21 mouse cellular contexts compared by ENCODE assay signal in genomic region chr9:74365930-74366438, GRCm38 (mm10).
A peak's percentile ranks its signal among the peaks of the same experiment; 100 is the strongest.
DNase-seq lines count a peak whose midpoint lies in the region; ATAC-seq and TF ChIP-seq lines count a peak whose summit lies in the region.
"Had no signal": no experiment of that assay in that cellular context is flagged by ENCODE, and none has a peak within 500 bp of the region (broad histone marks: within the 10 kb centered on the region; RNA-seq: fewer than 3 reads in every experiment).

No protein-coding gene starts in this region.

- H3K9ac ChIP-seq in hindbrain, embryonic 11.5 days (ENCODE audit: low read depth, low read length): no peak overlapping the region
- no peak overlapping the region for H3K9ac ChIP-seq in hindbrain, embryonic 13.5 days
- H3K9ac ChIP-seq in neural tube, embryonic 12.5 days: no peak overlapping the region
- no peak overlapping the region for H3K9ac ChIP-seq in neural tube, embryonic 15.5 days (replicated peaks)
- H3K9ac ChIP-seq in intestine, embryonic 16.5 days (ENCODE audit: low read depth, low read length): no peak overlapping the region
- no peak overlapping the region for H3K9ac ChIP-seq in stomach, postnatal 0 days (ENCODE audit: low read length)
- H3K9ac ChIP-seq: embryonic facial prominence, embryonic 12.5 days; heart, embryonic 15.5 days; liver, embryonic 14.5 days had no signal

- no peak for TF ChIP-seq EP300 in stomach, postnatal 0 days (optimal IDR thresholded peaks at IDR 0.05)

- no peak overlapping the region for H3K4me2 ChIP-seq in hindbrain, embryonic 11.5 days (replicated peaks; ENCODE audit: low read depth, low read length)
- H3K4me2 ChIP-seq in hindbrain, embryonic 13.5 days: no peak overlapping the region
- no peak overlapping the region for H3K4me2 ChIP-seq in neural tube, embryonic 12.5 days (replicated peaks)
- H3K4me2 ChIP-seq in neural tube, embryonic 15.5 days: no peak overlapping the region
- H3K4me2 ChIP-seq in intestine, embryonic 16.5 days (ENCODE audit: low read depth, low read length): no peak overlapping the region
- no peak overlapping the region for H3K4me2 ChIP-seq in stomach, postnatal 0 days (replicated peaks; ENCODE audit: low read depth)
- H3K4me2 ChIP-seq: embryonic facial prominence, embryonic 12.5 days; heart, embryonic 15.5 days had no signal

- no peaks in the 10 kb centered on the region for H3K9me3 ChIP-seq in hindbrain, embryonic 11.5 days (ENCODE audit: control insufficient read depth, low read length)
- no peaks in the 10 kb centered on the region for H3K9me3 ChIP-seq in hindbrain, embryonic 13.5 days
- no peaks in the 10 kb centered on the region for H3K9me3 ChIP-seq in neural tube, embryonic 12.5 days
- H3K9me3 ChIP-seq in neural tube, embryonic 15.5 days (replicated peaks): no peaks in the 10 kb centered on the region
- H3K9me3 ChIP-seq in intestine, embryonic 16.5 days (ENCODE audit: control insufficient read depth, low read length): no peaks in the 10 kb centered on the region
- no peaks in the 10 kb centered on the region for H3K9me3 ChIP-seq in stomach, postnatal 0 days (ENCODE audit: control insufficient read depth, low read length)
- H3K9me3 ChIP-seq: embryonic facial prominence, embryonic 12.5 days; heart, embryonic 15.5 days; midbrain, embryonic 10.5 days had no signal

- no peak overlapping the region for H3K4me3 ChIP-seq in hindbrain, embryonic 11.5 days (ENCODE audit: low read depth, low read length)
- no peak overlapping the region for H3K4me3 ChIP-seq in hindbrain, embryonic 13.5 days
- H3K4me3 ChIP-seq in neural tube, embryonic 12.5 days: no peak overlapping the region
- no peak overlapping the region for H3K4me3 ChIP-seq in neural tube, embryonic 15.5 days (replicated peaks)
- H3K4me3 ChIP-seq in intestine, embryonic 16.5 days (ENCODE audit: low read length): no peak overlapping the region
- H3K4me3 ChIP-seq in stomach, postnatal 0 days (ENCODE audit: low read depth, low read length): no peak overlapping the region
- H3K4me3 ChIP-seq: embryonic facial prominence, embryonic 12.5 days; heart, embryonic 15.5 days; layer of hippocampus, adult 2 months; midbrain, embryonic 10.5 days had no signal

- H3K27ac ChIP-seq in hindbrain, embryonic 11.5 days (ENCODE audit: low read depth, low read length): no peak overlapping the region
- no peak overlapping the region for H3K27ac ChIP-seq in hindbrain, embryonic 13.5 days
- H3K27ac ChIP-seq in neural tube, embryonic 12.5 days: no peak overlapping the region
- no peak overlapping the region for H3K27ac ChIP-seq in neural tube, embryonic 15.5 days (replicated peaks)
- H3K27ac ChIP-seq in intestine, embryonic 16.5 days (ENCODE audit: low read length): no peak overlapping the region
- no peak overlapping the region for H3K27ac ChIP-seq in stomach, postnatal 0 days (replicated peaks)
- H3K27ac ChIP-seq: embryonic facial prominence, embryonic 12.5 days; heart, embryonic 15.5 days; layer of hippocampus, adult 2 months; liver, embryonic 14.5 days; macrophage; midbrain, embryonic 10.5 days had no signal

- WGBS in hindbrain, embryonic 11.5 days: 15% methylated on average over 3 of the region's 3 CpGs
- WGBS in hindbrain, embryonic 13.5 days: 19% methylated on average over 3 of the region's 3 CpGs
- WGBS in neural tube, embryonic 12.5 days: 18% methylated on average over 3 of the region's 3 CpGs
- WGBS in neural tube, embryonic 15.5 days: 13% methylated on average over 3 of the region's 3 CpGs
- 44% methylated on average over 3 of the region's 3 CpGs for WGBS in intestine, embryonic 16.5 days
- WGBS in stomach, postnatal 0 days: 33% methylated on average over 3 of the region's 3 CpGs

- no peaks in the 10 kb centered on the region for H3K27me3 ChIP-seq in hindbrain, embryonic 11.5 days (ENCODE audit: control insufficient read depth, insufficient read depth, low read length)
- no peaks in the 10 kb centered on the region for H3K27me3 ChIP-seq in hindbrain, embryonic 13.5 days
- H3K27me3 ChIP-seq in neural tube, embryonic 12.5 days (replicated peaks): no peaks in the 10 kb centered on the region
- H3K27me3 ChIP-seq in neural tube, embryonic 15.5 days (replicated peaks): no peaks in the 10 kb centered on the region
- H3K27me3 ChIP-seq in intestine, embryonic 16.5 days (replicated peaks; ENCODE audit: control insufficient read depth, insufficient read depth, low read length): no peaks in the 10 kb centered on the region
- no peaks in the 10 kb centered on the region for H3K27me3 ChIP-seq in stomach, postnatal 0 days (ENCODE audit: control insufficient read depth, insufficient read depth, low read length)
- H3K27me3 ChIP-seq: embryonic facial prominence, embryonic 12.5 days; heart, embryonic 15.5 days had no signal

- no peaks in the 10 kb centered on the region for H3K4me1 ChIP-seq in hindbrain, embryonic 11.5 days (replicated peaks; ENCODE audit: control insufficient read depth, insufficient read depth, low read length)
- 0 out of 2 replicates have a peak, but pooled peaks cover 8% of the 10 kb centered on the region for H3K4me1 ChIP-seq in hindbrain, embryonic 13.5 days (replicated peaks)
- peaks cover 2% of the 10 kb centered on the region; the same call in 1 of the 2 replicates for H3K4me1 ChIP-seq in neural tube, embryonic 12.5 days
- no peaks in the 10 kb centered on the region for H3K4me1 ChIP-seq in neural tube, embryonic 15.5 days
- no peaks in the 10 kb centered on the region for H3K4me1 ChIP-seq in intestine, embryonic 16.5 days (ENCODE audit: control insufficient read depth, insufficient read depth, low read length)
- H3K4me1 ChIP-seq in stomach, postnatal 0 days (replicated peaks; ENCODE audit: control insufficient read depth, insufficient read depth): no peaks in the 10 kb centered on the region
- H3K4me1 ChIP-seq: embryonic facial prominence, embryonic 12.5 days; heart, embryonic 15.5 days had no signal

- no peaks in the 10 kb centered on the region for H3K36me3 ChIP-seq in hindbrain, embryonic 11.5 days (ENCODE audit: control insufficient read depth, insufficient read depth, low read length)
- H3K36me3 ChIP-seq in hindbrain, embryonic 13.5 days: no peaks in the 10 kb centered on the region
- no peaks in the 10 kb centered on the region for H3K36me3 ChIP-seq in neural tube, embryonic 12.5 days
- no peaks in the 10 kb centered on the region for H3K36me3 ChIP-seq in neural tube, embryonic 15.5 days
- H3K36me3 ChIP-seq in intestine, embryonic 16.5 days (ENCODE audit: control insufficient read depth, insufficient read depth, low read length): no peaks in the 10 kb centered on the region
- H3K36me3 ChIP-seq in stomach, postnatal 0 days (ENCODE audit: control insufficient read depth, insufficient read depth, low read length): no peaks in the 10 kb centered on the region
- H3K36me3 ChIP-seq: embryonic facial prominence, embryonic 12.5 days; heart, embryonic 15.5 days; midbrain, embryonic 10.5 days had no signal

- no peak for TF ChIP-seq CTCF in stomach, postnatal 0 days (IDR thresholded peaks at IDR 0.05; ENCODE audit: low read depth)

- ATAC-seq in hindbrain, embryonic 11.5 days (ENCODE audit: low FRiP score): peak; percentile 63; the same call in 1 of the 2 replicates
- no peak for ATAC-seq in hindbrain, embryonic 13.5 days (ENCODE audit: low FRiP score)
- peak; percentile 44; the same call in 1 of the 2 replicates for ATAC-seq in neural tube, embryonic 12.5 days (ENCODE audit: low FRiP score, low read depth)
- ATAC-seq in neural tube, embryonic 15.5 days (ENCODE audit: low FRiP score): no peak
- ATAC-seq in intestine, embryonic 16.5 days: peak; percentile 58; the same call in 1 of the 2 replicates
- peak; percentile 67; the same call in 1 of the 2 replicates for ATAC-seq in stomach, postnatal 0 days (ENCODE audit: low FRiP score, low TSS enrichment)
- ATAC-seq: inflammation-experienced regulatory T-cells, adult 6 months; lung, postnatal 0 days had no signal

- DNase-seq in hindbrain, embryonic 11.5 days (ENCODE audit: low spot score): peak; percentile 17
- DNase-seq in stomach, postnatal 0 days (ENCODE audit: low spot score): peak; percentile 17
- no peak for DNase-seq in left cerebral cortex, adult 9 months (ENCODE audit: low spot score in 2 of 2)
- no peak for DNase-seq in cerebellum, postnatal 14 days
- DNase-seq: adrenal gland, adult 2 months; cerebellum, adult 9-10 months; heart, postnatal 36 days; kidney, adult 9 months; kidney, postnatal 14 days had no signal

Comparison
In these comparisons a context has a peak if more than half of its experiments do, and no peak if none do; other contexts are left out.
1. ATAC-seq: peak in hindbrain, embryonic 11.5 days (single experiment), neural tube, embryonic 12.5 days (single experiment), intestine, embryonic 16.5 days (single experiment) and stomach, postnatal 0 days (single experiment); none in hindbrain, embryonic 13.5 days (single experiment) and neural tube, embryonic 15.5 days (single experiment).
2. DNase-seq: peak in hindbrain, embryonic 11.5 days (single experiment) and stomach, postnatal 0 days (single experiment); none in left cerebral cortex, adult 9 months (0 of 2) and cerebellum, postnatal 14 days (0 of 2).